ENCODE assay signal across 8 mouse cellular contexts in genomic region chr2:6162366-6163040, GRCm38 (mm10). TPM values are rescaled to one million over a fixed set of nuclear protein-coding genes. Genes with fewer than 3 reads are reported as not detected.
DNase-seq lines count a peak whose midpoint lies in the region; ATAC-seq and TF ChIP-seq lines count a peak whose summit lies in the region.

No protein-coding gene starts in this region.

- no peak overlapping the region for H3K4me3 ChIP-seq in heart, embryonic 10.5 days
- H3K4me3 ChIP-seq in intestine, postnatal 0 days (ENCODE audit: low read depth, low read length), result no peak overlapping the region
- no peak overlapping the region for H3K4me3 ChIP-seq in midbrain, embryonic 15.5 days

- peak; percentile 97 for ATAC-seq in intestine, postnatal 0 days
- no peak for ATAC-seq in cerebellum, adult (ENCODE audit: insufficient number of reproducible peaks, low FRiP score, low TSS enrichment)
- no peak for ATAC-seq in midbrain, embryonic 15.5 days (replicated peaks)
- ATAC-seq in frontal cortex, adult (ENCODE audit: low TSS enrichment), result no peak

- H3K4me1 ChIP-seq in heart, embryonic 10.5 days, result peaks cover 22% of the 10 kb centered on the region
- peaks cover 9% of the 10 kb centered on the region; the same call in 1 of the 2 replicates for H3K4me1 ChIP-seq in intestine, postnatal 0 days (replicated peaks; ENCODE audit: control insufficient read depth, insufficient read depth, low read length)
- H3K4me1 ChIP-seq in midbrain, embryonic 15.5 days, result no peaks in the 10 kb centered on the region

- no peaks in the 10 kb centered on the region for H3K27me3 ChIP-seq in heart, embryonic 10.5 days (ENCODE audit: insufficient read depth, poor library complexity, severe bottlenecking)
- no peaks in the 10 kb centered on the region for H3K27me3 ChIP-seq in intestine, postnatal 0 days (replicated peaks; ENCODE audit: control insufficient read depth, insufficient read depth, low read length)
- H3K27me3 ChIP-seq in midbrain, embryonic 15.5 days (replicated peaks), result no peaks in the 10 kb centered on the region

- H3K36me3 ChIP-seq in heart, embryonic 10.5 days, result no peaks in the 10 kb centered on the region
- no peaks in the 10 kb centered on the region for H3K36me3 ChIP-seq in intestine, postnatal 0 days (ENCODE audit: control insufficient read depth, insufficient read depth)
- H3K36me3 ChIP-seq in midbrain, embryonic 15.5 days (replicated peaks), result no peaks in the 10 kb centered on the region

- no peak overlapping the region for H3K27ac ChIP-seq in heart, embryonic 10.5 days
- H3K27ac ChIP-seq in intestine, postnatal 0 days (ENCODE audit: low read depth, low read length), result peak overlapping the region; percentile 68
- no peak overlapping the region for H3K27ac ChIP-seq in midbrain, embryonic 15.5 days

- no peak overlapping the region for H3K9ac ChIP-seq in intestine, postnatal 0 days (ENCODE audit: low read depth, low read length)
- H3K9ac ChIP-seq in midbrain, embryonic 15.5 days, result no peak overlapping the region

- no peak for TF ChIP-seq CTCF in intestine, postnatal 0 days (IDR thresholded peaks at IDR 0.05; ENCODE audit: low read depth)

- no peaks in the 10 kb centered on the region for H3K9me3 ChIP-seq in heart, embryonic 10.5 days
- no peaks in the 10 kb centered on the region for H3K9me3 ChIP-seq in intestine, postnatal 0 days (ENCODE audit: control insufficient read depth)
- H3K9me3 ChIP-seq in midbrain, embryonic 15.5 days, result no peaks in the 10 kb centered on the region

- peak; percentile 19 for DNase-seq in heart, adult 8-10 months (ENCODE audit: low spot score)
- DNase-seq in heart, embryonic 10.5 days (ENCODE audit: low spot score), result no peak
- DNase-seq in lung, postnatal 14 days, result peak; percentile 51
- peak; percentile 42 for DNase-seq in urinary bladder, adult 2 months (ENCODE audit: low spot score)

- 44% methylated on average over 6 of the region's 6 CpGs for WGBS in heart, embryonic 10.5 days
- WGBS in intestine, postnatal 0 days, result 22% methylated on average over 6 of the region's 6 CpGs
- WGBS in midbrain, embryonic 15.5 days, result 77% methylated on average over 6 of the region's 6 CpGs

- H3K4me2 ChIP-seq in intestine, postnatal 0 days (replicated peaks; ENCODE audit: low read depth), result 0 out of 2 replicates have a peak overlapping the region, but pooled peaks have one; percentile 18
- H3K4me2 ChIP-seq in midbrain, embryonic 15.5 days, result no peak overlapping the region

RNA-seq across cellular contexts. Expression of gene Proser2, which starts 32.5 kb away (rescaled TPM):
- 10 to 100 TPM in 3 of 4 experiments, 1 to 10 TPM in 1; 8.5 to 15.9 (median 14.0) TPM for total RNA-seq in heart, adult 8-10 months (2022)
- polyA plus RNA-seq in heart, embryonic 10.5 days (2016; fragmentation: Nextera tagmentation; extraction: Ambion mirVana), result 11.0 and 12.6 TPM in 2 replicates
- 9.0 and 10.4 TPM in 2 replicates for polyA plus RNA-seq in intestine, postnatal 0 days (2015; fragmentation: Nextera tagmentation; extraction: Ambion mirVana)
- polyA plus RNA-seq in urinary bladder, adult 2 months (2012; rRNA removed), result 25.7 and 26.4 TPM in 2 replicates
- polyA plus RNA-seq in midbrain, embryonic 15.5 days (2015; fragmentation: Nextera tagmentation; extraction: Ambion mirVana), result 6.3 and 6.8 TPM in 2 replicates

RNA-seq across cellular contexts. Expression of gene Echdc3, which starts 50.3 kb away (rescaled TPM):
- total RNA-seq in heart, adult 8-10 months (2022), result 10 to 100 TPM; 27.6 to 32.7 (median 31.9) TPM
- 7.2 and 9.9 TPM in 2 replicates for polyA plus RNA-seq in heart, embryonic 10.5 days (2016; fragmentation: Nextera tagmentation; extraction: Ambion mirVana)
- polyA plus RNA-seq in intestine, postnatal 0 days (2015; fragmentation: Nextera tagmentation; extraction: Ambion mirVana), result 3.1 and 3.8 TPM in 2 replicates
- polyA plus RNA-seq in urinary bladder, adult 2 months (2012; rRNA removed), result 12.0 and 12.8 TPM in 2 replicates
- 1.2 and 1.3 TPM in 2 replicates for polyA plus RNA-seq in midbrain, embryonic 15.5 days (2015; fragmentation: Nextera tagmentation; extraction: Ambion mirVana)
